Mouse (Mus musculus): ENCODE measurements at regions not wholly inside any gene's neighbourhood (a gene's known extent, or its start where the extent isn't known, plus 50 kb on each side); places are given as distances from the start of the nearest gene placed in this dataset.

DNA sequence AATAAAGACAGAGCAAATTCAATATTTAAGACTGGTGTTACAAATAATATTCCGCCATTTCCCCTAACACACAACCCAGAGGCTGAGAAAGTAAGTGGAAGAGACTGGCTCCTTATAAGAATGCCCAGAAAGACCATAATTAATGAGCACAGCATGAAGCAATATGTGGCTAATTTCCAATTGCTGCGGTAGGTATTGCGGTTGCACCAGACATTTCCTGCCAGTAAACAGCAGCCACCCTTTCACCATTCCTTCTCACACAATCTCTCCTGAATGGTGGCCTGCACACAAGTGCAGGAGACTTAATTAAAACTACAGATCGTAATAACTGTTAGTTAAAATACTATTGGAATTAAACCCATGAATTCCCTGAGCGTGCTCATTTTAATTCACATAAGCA is 71.8 kb upstream of the Pabpc6 start:
- Histone ChIP-seq H3K9ac (no peak overlapping the region), H3K36me3 (no peaks in the 10 kb centered on the region), H3K4me3 (replicated peaks) (no peak overlapping the region), H3K27ac (no peak overlapping the region), H3K4me1 (replicated peaks) (no peaks in the 10 kb centered on the region), H3K27me3 (no peaks in the 10 kb centered on the region), H3K4me2 (no peak overlapping the region), H3K9me3 (replicated peaks) (no peaks in the 10 kb centered on the region)
- WGBS (ENCODE audit: insufficient replicate concordance), result 68% methylated on average over 5 of the region's 5 CpGs
- DNase-seq (no peak), ATAC-seq (ENCODE audit: low read depth) (no peak)

DNA sequence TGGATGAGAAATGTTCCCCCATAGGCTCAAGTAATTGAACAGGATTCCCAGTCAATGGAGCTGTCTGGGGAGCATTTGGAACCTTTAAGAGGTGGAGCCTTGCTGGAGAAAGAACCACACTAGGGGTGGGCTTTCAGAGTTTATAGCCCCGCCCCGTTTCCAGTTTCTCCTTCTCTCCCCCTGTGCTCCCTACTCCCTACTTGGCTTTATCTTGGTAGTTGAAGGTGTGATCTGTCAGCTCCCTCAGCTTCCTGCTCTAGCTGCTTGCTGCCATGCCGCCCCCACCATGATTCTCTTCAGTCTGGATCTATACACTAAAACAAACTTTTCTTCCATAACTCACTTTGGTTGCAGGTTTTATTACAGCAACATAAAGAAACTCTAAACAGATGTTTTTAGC is 59.5 kb upstream of the Pabpc6 start:
- Histone ChIP-seq H3K9ac (no peak overlapping the region), H3K4me3 (replicated peaks) (no peak overlapping the region), H3K4me2 (no peak overlapping the region), H3K36me3 (no peaks in the 10 kb centered on the region), H3K27me3 (no peaks in the 10 kb centered on the region), H3K27ac (no peak overlapping the region), H3K4me1 (replicated peaks) (no peaks in the 10 kb centered on the region), H3K9me3 (replicated peaks) (no peaks in the 10 kb centered on the region)
- 37% methylated on average over 3 of the region's 3 CpGs for WGBS (ENCODE audit: insufficient replicate concordance)
- DNase-seq (no peak), ATAC-seq (ENCODE audit: low read depth) (no peak)

GRCm38 (mm10) chr17:9725704-9726469 is 56.4 kb upstream of the Pabpc6 start:
- Histone ChIP-seq H3K27me3 (no peaks in the 10 kb centered on the region), H3K36me3 (no peaks in the 10 kb centered on the region), H3K9ac (no peak overlapping the region), H3K4me3 (replicated peaks) (no peak overlapping the region), H3K9me3 (replicated peaks) (no peaks in the 10 kb centered on the region), H3K27ac (no peak overlapping the region), H3K4me1 (replicated peaks) (no peaks in the 10 kb centered on the region), H3K4me2 (no peak overlapping the region)
- no peak for DNase-seq
- no peak for ATAC-seq (ENCODE audit: low read depth)
- WGBS (ENCODE audit: insufficient replicate concordance), result 61% methylated on average over 10 of the region's 10 CpGs

GRCm38 (mm10) chr17:9723484-9723883 is 54.0 kb upstream of the Pabpc6 start:
- H3K4me3 ChIP-seq (replicated peaks), result no peak overlapping the region
- no peak overlapping the region for H3K9ac ChIP-seq
- H3K4me2 ChIP-seq, result no peak overlapping the region
- no peaks in the 10 kb centered on the region for H3K36me3 ChIP-seq
- ATAC-seq (ENCODE audit: low read depth), result no peak
- H3K4me1 ChIP-seq (replicated peaks), result no peaks in the 10 kb centered on the region
- H3K27ac ChIP-seq, result no peak overlapping the region
- WGBS (ENCODE audit: insufficient replicate concordance), result 52% methylated on average over 4 of the region's 4 CpGs
- DNase-seq, result no peak
- H3K27me3 ChIP-seq, result no peaks in the 10 kb centered on the region
- H3K9me3 ChIP-seq (replicated peaks), result no peaks in the 10 kb centered on the region

GRCm38 (mm10) chr17:9722709-9723108 is 53.2 kb upstream of the Pabpc6 start:
- Histone ChIP-seq H3K4me1 (replicated peaks) (no peaks in the 10 kb centered on the region), H3K4me3 (replicated peaks) (no peak overlapping the region), H3K27ac (no peak overlapping the region), H3K9ac (no peak overlapping the region), H3K27me3 (no peaks in the 10 kb centered on the region), H3K4me2 (no peak overlapping the region), H3K36me3 (no peaks in the 10 kb centered on the region), H3K9me3 (replicated peaks) (no peaks in the 10 kb centered on the region)
- no peak for DNase-seq
- no peak for ATAC-seq (ENCODE audit: low read depth)
- WGBS (ENCODE audit: insufficient replicate concordance), result 20% methylated on average over 4 of the region's 4 CpGs
